ENCODE assay signal across 7 mouse cellular contexts in the genomic region with DNA sequence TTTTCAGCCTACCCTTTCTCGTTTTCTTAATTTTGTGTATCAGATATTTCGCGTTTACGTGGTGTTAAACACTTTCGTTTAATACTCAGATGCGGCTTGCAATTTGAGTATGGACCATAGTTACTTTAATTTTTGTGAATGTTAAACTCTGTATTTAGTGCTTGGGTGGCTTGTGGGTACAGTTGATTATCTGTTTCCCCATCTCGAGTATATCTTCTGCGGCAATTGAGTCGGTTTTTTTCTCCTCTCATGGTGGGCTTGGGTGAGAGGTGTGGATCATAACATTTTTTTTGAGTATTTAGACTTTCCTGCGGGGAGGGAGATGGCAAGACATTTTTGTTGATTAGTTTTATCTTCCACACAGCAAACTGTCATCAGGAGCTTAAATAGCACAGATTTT. TPM values are rescaled to one million over a fixed set of nuclear protein-coding genes. Genes with fewer than 3 reads are reported as not detected.
DNase-seq lines count a peak whose midpoint lies in the region; ATAC-seq and TF ChIP-seq lines count a peak whose summit lies in the region.

No protein-coding gene starts in this region.

- DNase-seq in lung, adult 2 months = no peak
- no peak for DNase-seq in lung, postnatal 36 days
- DNase-seq in limb, embryonic 10.5 days (ENCODE audit: low spot score) = no peak
- no peak for DNase-seq in spleen, postnatal 36 days (ENCODE audit: low spot score in 2 of 2)
- no peak for DNase-seq in spleen, postnatal 14 days (ENCODE audit: low spot score in 2 of 2)

- peak overlapping the region; percentile 63 for H3K4me2 ChIP-seq in embryonic facial prominence, embryonic 15.5 days (replicated peaks)
- H3K4me2 ChIP-seq in neural tube, embryonic 15.5 days = peak overlapping the region; percentile 66

- H3K9ac ChIP-seq in embryonic facial prominence, embryonic 15.5 days = peak overlapping the region; percentile 90
- peak overlapping the region; percentile 66 for H3K9ac ChIP-seq in neural tube, embryonic 15.5 days (replicated peaks)

- no peaks in the 10 kb centered on the region for H3K27me3 ChIP-seq in embryonic facial prominence, embryonic 15.5 days
- no peaks in the 10 kb centered on the region for H3K27me3 ChIP-seq in limb, embryonic 10.5 days (ENCODE audit: low read depth, poor library complexity, severe bottlenecking)
- H3K27me3 ChIP-seq in neural tube, embryonic 15.5 days (replicated peaks) = no peaks in the 10 kb centered on the region

- no peak for TF ChIP-seq CTCF in lung, adult 2 months (IDR thresholded peaks at IDR 0.05; ENCODE audit: insufficient read depth, low read length)

- peak overlapping the region; percentile 100 for H3K27ac ChIP-seq in embryonic facial prominence, embryonic 15.5 days (replicated peaks)
- 0 out of 2 replicates have a peak overlapping the region, but pooled peaks have one; percentile 97 for H3K27ac ChIP-seq in limb, embryonic 10.5 days
- peak overlapping the region; percentile 96 for H3K27ac ChIP-seq in neural tube, embryonic 15.5 days (replicated peaks)

- no peaks in the 10 kb centered on the region for H3K9me3 ChIP-seq in embryonic facial prominence, embryonic 15.5 days (replicated peaks)
- H3K9me3 ChIP-seq in limb, embryonic 10.5 days (replicated peaks) = no peaks in the 10 kb centered on the region
- no peaks in the 10 kb centered on the region for H3K9me3 ChIP-seq in neural tube, embryonic 15.5 days (replicated peaks)

- no peak for TF ChIP-seq POLR2A in lung, adult 2 months (IDR thresholded peaks at IDR 0.05; ENCODE audit: borderline replicate concordance, extremely low read depth, low read depth, low read length)

- ATAC-seq in embryonic facial prominence, embryonic 15.5 days (ENCODE audit: insufficient number of reproducible peaks, low FRiP score, low TSS enrichment, low read depth) = no peak
- no peak for ATAC-seq in neural tube, embryonic 15.5 days (ENCODE audit: low FRiP score)

- WGBS in lung, adult 2 months = 13% methylated on average over 10 of the region's 10 CpGs
- WGBS in embryonic facial prominence, embryonic 15.5 days = 22% methylated on average over 10 of the region's 10 CpGs
- WGBS in limb, embryonic 10.5 days = 49% methylated on average over 10 of the region's 10 CpGs
- 41% methylated on average over 10 of the region's 10 CpGs for WGBS in neural tube, embryonic 15.5 days

- peak overlapping the region; percentile 86 for H3K4me3 ChIP-seq in lung, adult 2 months (replicated peaks; ENCODE audit: extremely low read depth, low read depth, low read length)
- H3K4me3 ChIP-seq in embryonic facial prominence, embryonic 15.5 days (replicated peaks) = peak overlapping the region; percentile 98
- H3K4me3 ChIP-seq in limb, embryonic 10.5 days = peak overlapping the region; percentile 93
- H3K4me3 ChIP-seq in neural tube, embryonic 15.5 days (replicated peaks) = peak overlapping the region; percentile 99

- peaks cover 18% of the 10 kb centered on the region for H3K36me3 ChIP-seq in embryonic facial prominence, embryonic 15.5 days
- H3K36me3 ChIP-seq in limb, embryonic 10.5 days = peaks cover 34% of the 10 kb centered on the region
- peaks cover 19% of the 10 kb centered on the region for H3K36me3 ChIP-seq in neural tube, embryonic 15.5 days

- H3K4me1 ChIP-seq in lung, adult 2 months (ENCODE audit: control insufficient read depth, insufficient read depth, low read length) = peaks cover 7% of the 10 kb centered on the region
- H3K4me1 ChIP-seq in embryonic facial prominence, embryonic 15.5 days = peaks cover 19% of the 10 kb centered on the region
- H3K4me1 ChIP-seq in limb, embryonic 10.5 days = peaks cover 37% of the 10 kb centered on the region
- peaks cover 40% of the 10 kb centered on the region for H3K4me1 ChIP-seq in neural tube, embryonic 15.5 days

RNA-seq across cellular contexts. Expression of a gene that starts 1.4 kb away (rescaled TPM):
- 448 and 676 TPM in 2 replicates for polyA plus RNA-seq in lung, adult 2 months (2012; rRNA removed)
- 694 and 715 TPM in 2 replicates for polyA plus RNA-seq in embryonic facial prominence, embryonic 15.5 days (2015; fragmentation: Nextera tagmentation; extraction: Ambion mirVana)
- 925 and 971 TPM in 2 replicates for polyA plus RNA-seq in limb, embryonic 10.5 days (2016; fragmentation: Nextera tagmentation; extraction: Ambion mirVana)
- 514 and 555 TPM in 2 replicates for polyA plus RNA-seq in neural tube, embryonic 15.5 days (2015; fragmentation: Nextera tagmentation; extraction: Ambion mirVana)

RNA-seq across cellular contexts. Expression of a gene that starts 2.0 kb away (rescaled TPM):
- 22.3 and 22.5 TPM in 2 replicates for polyA plus RNA-seq in lung, adult 2 months (2012; rRNA removed)
- 44.8 and 51.2 TPM in 2 replicates for polyA plus RNA-seq in embryonic facial prominence, embryonic 15.5 days (2015; fragmentation: Nextera tagmentation; extraction: Ambion mirVana)
- 17.9 and 22.5 TPM in 2 replicates for polyA plus RNA-seq in limb, embryonic 10.5 days (2016; fragmentation: Nextera tagmentation; extraction: Ambion mirVana)
- polyA plus RNA-seq in neural tube, embryonic 15.5 days (2015; fragmentation: Nextera tagmentation; extraction: Ambion mirVana) = 43.5 and 51.6 TPM in 2 replicates

RNA-seq across cellular contexts. Expression of a gene that starts 11.0 kb away (rescaled TPM):
- 23.8 and 26.8 TPM in 2 replicates for polyA plus RNA-seq in lung, adult 2 months (2012; rRNA removed)
- 74.1 and 79.1 TPM in 2 replicates for polyA plus RNA-seq in embryonic facial prominence, embryonic 15.5 days (2015; fragmentation: Nextera tagmentation; extraction: Ambion mirVana)
- 93.1 and 111 TPM in 2 replicates for polyA plus RNA-seq in limb, embryonic 10.5 days (2016; fragmentation: Nextera tagmentation; extraction: Ambion mirVana)
- polyA plus RNA-seq in neural tube, embryonic 15.5 days (2015; fragmentation: Nextera tagmentation; extraction: Ambion mirVana) = 63.2 and 68.6 TPM in 2 replicates

RNA-seq across cellular contexts. Expression of a gene that starts 11.2 kb away (rescaled TPM):
- polyA plus RNA-seq in lung, adult 2 months (2012; rRNA removed) = 26.2 and 26.4 TPM in 2 replicates
- polyA plus RNA-seq in embryonic facial prominence, embryonic 15.5 days (2015; fragmentation: Nextera tagmentation; extraction: Ambion mirVana) = 75.9 and 79.9 TPM in 2 replicates
- polyA plus RNA-seq in limb, embryonic 10.5 days (2016; fragmentation: Nextera tagmentation; extraction: Ambion mirVana) = 56.5 and 59.5 TPM in 2 replicates
- polyA plus RNA-seq in neural tube, embryonic 15.5 days (2015; fragmentation: Nextera tagmentation; extraction: Ambion mirVana) = 64.7 and 66.7 TPM in 2 replicates

RNA-seq across cellular contexts. Expression of a gene that starts 26.4 kb away (rescaled TPM):
- polyA plus RNA-seq in lung, adult 2 months (2012; rRNA removed) = 70.1 and 172 TPM in 2 replicates
- polyA plus RNA-seq in embryonic facial prominence, embryonic 15.5 days (2015; fragmentation: Nextera tagmentation; extraction: Ambion mirVana) = 24.8 and 32.3 TPM in 2 replicates
- polyA plus RNA-seq in limb, embryonic 10.5 days (2016; fragmentation: Nextera tagmentation; extraction: Ambion mirVana) = 13.9 and 14.9 TPM in 2 replicates
- polyA plus RNA-seq in neural tube, embryonic 15.5 days (2015; fragmentation: Nextera tagmentation; extraction: Ambion mirVana) = 38.2 and 43.2 TPM in 2 replicates
